Mouse (Mus musculus) heart, postnatal 10 days (tissue): ENCODE results near the gene Ceacam1. TPM values are rescaled to one million over a fixed set of nuclear protein-coding genes. Genes with fewer than 3 reads are reported as not detected.
A peak's percentile ranks its signal among the peaks of the same experiment; 100 is the strongest.
"Not testable (repeated sequence)": the region's sequence is repeated elsewhere in the genome, so short reads cannot be mapped to it uniquely, and the experiment has no call there.

Experiments used
- DNase-seq, 2 experiments: peaks; one replicate each; pipeline ENCODE4 v3.0.0; 2021
- intact Hi-C: fragments of 180-260 bp; cut with DNase I; formaldehyde crosslinking; loops from one replicate; pipeline ENCODE4 v1.15.1; 2025
- total RNA-seq, 2 experiments: library from RNA; stranded (reverse); gene quantifications; 2 replicates each; pipeline ENCODE4 v1.2.3; 2021

Ceacam1 gene
- total RNA-seq, 2 experiments from 2014 or later = 15.0 to 15.6 TPM

DNA sequence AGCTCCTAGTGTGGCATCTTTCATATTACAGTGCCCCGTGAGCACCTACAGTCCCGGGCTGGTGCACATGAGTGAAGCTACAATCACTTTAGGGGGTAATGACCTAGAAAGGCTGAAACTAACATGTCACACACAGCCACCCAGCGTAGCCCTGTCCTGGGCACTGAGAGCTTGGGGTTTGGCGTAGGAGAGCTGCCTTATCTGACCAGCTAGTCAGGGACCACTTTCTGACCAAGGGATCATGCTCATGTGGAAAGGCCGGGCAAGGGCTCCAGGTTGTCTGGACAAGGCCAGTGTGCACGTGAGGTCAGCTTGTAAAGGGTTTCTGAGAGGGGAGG, 36.6 kb downstream of the Ceacam1 start:
- DNase-seq = no peak
- intact Hi-C loops = no loop called here

DNA sequence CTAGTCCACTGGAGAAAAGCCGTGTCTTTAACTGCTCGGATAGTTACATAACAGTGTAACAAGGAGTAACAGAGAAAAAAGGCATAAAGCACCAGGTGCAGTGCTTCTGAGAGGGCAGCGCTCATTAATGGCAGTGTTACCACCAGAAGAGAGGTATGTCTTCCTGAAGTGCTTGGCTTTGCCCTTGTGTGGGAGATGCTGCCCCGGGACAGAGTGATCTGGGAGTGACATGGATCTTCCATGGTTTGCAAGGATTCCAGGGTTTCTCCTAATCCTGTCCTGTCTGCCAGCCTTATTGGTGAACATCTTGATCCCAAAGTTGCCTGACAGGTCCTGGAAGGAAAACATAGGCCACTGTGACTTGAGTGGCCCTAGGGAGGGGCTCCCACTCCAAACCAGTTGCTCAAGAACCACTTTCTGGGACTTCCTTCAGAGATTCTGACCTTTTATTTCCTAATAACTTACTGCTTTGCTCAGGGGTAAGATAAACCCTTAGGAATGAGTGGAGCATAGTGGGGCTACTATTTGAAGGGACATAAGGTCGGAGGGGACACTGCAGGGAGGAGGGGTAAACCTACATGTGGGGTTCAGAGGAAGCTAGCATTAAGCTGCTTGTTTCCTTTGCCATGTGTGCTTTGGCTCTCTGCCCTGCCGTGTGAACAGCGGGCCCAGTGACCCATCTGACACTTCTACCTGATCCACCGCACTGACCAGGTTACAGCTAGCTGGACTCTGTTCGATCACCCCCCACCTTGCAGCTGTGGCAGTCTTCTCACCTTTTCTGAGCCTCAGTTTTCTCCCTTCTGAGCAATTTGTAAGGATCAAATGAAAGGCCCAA, 37.2 kb downstream of the Ceacam1 start:
- no peak for DNase-seq
- intact Hi-C loops = no loop called here

DNA sequence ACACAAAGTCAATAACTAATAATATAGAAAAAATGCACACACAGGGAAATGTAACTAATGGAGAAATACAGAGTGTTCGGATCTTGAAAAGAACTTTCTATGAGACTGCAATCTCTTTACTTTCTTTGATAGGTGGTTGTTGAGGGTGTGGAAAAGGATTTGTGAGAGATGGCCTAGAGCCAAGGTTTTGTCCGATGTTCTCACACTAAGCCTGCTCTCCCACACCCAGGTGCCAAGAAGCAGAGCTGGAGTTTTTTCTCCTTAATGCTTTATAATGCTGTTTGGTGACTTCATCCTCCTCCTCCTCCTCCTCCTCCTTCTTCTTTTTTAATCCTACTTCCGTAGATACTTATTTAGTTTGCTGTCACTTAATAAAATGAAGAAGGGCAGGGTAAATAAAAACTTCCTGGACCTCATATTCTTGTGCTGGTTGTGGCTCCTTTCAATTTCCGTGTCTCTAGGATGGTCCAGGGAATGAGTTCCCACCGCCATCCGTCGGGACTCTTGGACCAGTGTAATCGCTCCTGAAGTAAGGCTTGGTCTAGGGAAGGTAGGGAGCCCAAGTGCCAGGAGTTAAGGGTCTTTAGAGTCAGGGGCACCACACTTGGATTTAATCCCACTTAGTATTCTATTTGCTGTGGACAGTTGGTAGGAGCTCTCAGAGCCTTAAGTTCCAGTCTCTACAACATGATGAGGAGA, 38.1 kb downstream of the Ceacam1 start:
- no peak for DNase-seq
- intact Hi-C loops = no loop called here

DNA sequence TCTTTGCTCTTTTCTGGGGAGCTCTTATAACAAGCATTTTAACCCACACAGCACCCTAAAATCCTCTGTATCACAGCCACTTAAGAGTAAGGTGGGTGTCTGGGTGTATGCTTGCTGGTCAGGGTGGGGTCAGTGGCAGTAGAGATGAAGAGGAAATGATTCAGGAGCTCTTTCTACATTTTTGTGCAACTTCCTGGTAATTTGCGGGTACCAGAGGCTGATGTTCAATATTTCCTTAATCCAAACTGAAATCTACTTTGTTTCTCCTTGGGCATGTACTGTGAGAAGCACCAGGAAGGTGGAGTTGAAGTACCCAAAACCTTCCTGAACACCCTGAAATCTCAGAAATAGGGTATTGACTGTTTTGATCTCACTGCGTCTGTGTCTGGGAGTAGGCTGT, 40.7 kb downstream of the Ceacam1 start:
- no peak for DNase-seq

DNA sequence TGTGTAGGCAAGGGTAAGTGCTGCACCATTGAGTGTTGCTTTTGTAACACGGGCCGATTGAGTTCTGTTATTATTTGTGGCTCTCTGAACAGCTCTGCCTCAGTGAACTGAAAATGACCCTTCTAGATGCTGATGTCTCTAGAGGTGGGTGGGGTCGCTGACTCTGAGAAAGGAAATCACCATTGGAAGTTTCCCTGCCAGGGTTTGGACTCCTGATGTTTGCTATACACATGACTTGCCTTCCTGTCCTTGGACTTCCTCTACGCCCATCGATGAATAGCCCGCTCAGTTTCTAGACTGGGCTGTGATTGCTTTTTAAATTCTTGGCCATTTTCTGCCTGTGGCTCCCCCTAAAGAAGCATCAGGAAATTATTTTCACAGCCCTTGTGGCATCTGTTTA, 41.2 kb downstream of the Ceacam1 start:
- intact Hi-C loops = no loop called here
- DNase-seq = peak; percentile 41 to 49

More for the DNA sequence above, 40.7 kb downstream of the Ceacam1 start:
- intact Hi-C loops = no loop called here

DNA sequence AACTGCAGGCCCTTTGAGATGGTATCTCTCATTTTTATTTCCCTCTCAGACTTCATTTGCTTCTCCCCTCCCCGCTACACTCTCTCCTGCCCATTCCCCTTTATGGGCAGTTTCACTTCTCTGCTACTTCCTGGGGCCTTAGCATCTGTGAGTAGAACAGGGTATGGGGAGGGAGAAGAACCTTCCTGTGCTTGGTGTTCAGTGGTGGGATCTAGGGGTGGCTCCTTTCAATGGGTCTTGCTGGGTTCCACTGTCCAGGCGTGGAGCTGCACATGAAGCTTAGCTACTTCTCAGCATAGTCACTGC, 41.9 kb downstream of the Ceacam1 start:
- DNase-seq = no peak

DNA sequence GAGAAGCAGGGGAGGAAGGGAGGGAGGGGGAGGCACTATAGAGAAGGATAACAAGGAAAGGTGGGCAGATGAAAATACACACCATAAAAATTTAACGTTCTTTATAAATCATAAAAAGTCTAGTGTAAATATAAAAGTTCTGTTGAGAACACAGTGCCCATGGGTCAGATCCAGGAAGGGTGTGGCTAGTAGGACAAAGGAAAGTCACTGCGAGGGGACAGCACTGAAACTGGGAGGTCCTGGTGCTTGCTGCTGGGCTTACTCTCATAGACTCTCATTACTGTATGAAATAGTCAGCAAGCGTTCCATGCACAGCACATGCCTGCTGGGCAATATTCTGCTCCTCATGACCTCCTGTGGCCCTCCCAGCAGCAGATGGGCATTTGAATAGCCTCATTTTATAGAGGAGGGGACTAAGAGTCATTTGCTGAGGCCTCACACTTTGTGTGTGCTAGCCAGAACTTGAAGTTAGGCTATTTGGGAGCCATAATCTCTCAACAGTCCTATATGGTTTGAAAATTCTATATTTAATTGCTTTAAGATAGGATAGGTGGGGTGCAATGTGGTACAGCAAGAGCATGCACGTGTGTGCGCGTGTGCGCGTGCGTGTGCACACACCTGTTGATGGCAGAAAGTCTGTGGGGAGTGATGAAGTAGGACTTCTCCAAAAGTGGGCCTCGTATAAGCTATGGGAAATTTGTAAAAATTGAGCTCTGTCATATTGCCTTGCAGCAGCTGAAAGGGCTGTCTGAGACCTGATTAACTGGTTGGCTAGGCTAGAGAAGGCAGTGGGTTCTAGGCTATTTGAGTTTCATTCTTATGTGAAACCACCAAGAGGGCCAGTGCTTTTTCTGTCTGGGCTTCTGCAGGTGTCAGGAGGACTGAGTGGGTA, 42.5 kb downstream of the Ceacam1 start:
- intact Hi-C loops = no loop called here
- no peak for DNase-seq

More for the DNA sequence above, 41.9 kb downstream of the Ceacam1 start:
- intact Hi-C loops = no loop called here

DNA sequence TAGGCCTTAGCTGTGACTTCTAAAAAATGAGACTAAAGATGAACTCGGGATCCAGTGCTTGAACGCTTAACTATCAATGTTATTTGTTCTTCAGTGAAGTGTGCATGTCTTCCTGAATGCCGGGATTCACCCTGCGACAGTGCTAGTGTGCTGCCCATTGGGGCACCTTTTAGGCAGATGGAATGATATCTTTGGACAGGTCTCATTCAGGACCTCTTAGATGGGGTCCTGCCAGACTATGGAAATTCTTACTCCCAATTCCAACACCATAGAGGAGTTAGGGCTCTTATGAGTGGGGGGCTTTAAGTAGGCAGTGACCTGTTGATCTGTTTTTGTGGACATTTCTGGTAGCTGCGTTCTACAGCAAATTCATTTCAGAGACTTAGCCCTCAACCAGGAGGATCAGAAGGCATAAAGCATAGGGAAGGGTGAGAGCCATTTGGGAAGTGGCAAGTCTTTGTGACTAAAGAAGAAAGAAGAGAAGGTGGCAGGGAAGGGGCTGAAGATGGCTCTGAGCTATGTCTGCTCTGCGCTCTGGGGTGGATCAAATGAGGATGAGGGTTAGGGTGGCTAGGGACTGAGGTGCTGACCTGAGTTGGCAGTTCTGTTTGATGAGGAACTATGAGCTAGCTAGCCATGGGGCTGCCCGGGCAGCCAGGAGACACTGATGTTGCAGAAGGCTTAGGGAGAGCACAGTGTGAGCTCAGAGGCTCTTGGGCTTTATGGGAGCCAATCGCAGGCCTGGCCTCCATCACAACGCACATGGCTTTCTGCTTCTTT, 43.4 kb downstream of the Ceacam1 start:
- no peak for DNase-seq
- intact Hi-C loops = no loop called here

DNA sequence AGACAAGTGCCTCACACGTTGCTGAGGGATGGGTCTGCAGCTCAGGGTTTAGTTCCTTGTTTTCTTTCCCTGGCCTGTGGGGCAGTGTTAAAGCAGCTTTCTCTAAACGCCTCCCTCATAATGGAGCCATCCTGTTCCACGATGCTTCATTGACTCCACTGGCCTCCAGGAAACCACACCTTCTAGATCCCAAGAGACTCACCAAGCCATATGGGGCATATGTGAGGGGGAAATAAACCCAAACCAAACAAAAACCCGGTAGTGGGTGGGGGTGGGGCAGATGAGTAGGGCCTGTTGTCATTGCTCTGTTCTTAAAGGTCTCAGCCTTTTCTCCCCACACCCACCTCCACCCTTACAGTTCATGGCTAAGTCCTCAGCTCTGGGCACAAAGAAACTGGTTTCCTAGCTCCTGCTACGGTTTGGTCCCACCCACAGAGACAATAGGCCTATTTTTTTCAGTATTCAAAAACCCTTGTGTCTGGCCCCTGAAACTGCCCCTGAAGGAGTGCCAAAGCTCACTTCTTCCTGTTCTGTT, 44.3 kb downstream of the Ceacam1 start:
- DNase-seq = peak; percentile 42 to 51
- intact Hi-C loops = no loop called here

DNA sequence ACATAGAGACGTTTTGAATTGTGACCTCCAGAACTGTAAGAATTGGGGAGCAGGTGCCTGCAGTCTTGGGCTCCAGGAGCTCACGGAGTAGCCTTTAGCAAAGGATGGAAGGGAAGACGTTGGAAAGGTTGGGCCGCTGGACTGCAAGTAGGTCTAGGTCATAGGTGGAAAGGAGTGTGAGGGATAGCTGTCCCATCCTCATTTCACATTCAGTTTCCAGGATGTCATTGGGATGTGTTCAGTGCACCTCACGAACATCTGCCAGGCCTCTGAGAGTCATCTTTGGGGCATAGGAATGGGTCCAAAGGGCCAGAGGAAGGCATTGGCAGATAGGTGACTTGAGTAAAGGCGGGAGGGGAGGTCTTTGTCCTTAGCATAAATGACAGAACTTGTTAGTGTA, 45.0 kb downstream of the Ceacam1 start:
- intact Hi-C loops = no loop called here
- no peak for DNase-seq

DNA sequence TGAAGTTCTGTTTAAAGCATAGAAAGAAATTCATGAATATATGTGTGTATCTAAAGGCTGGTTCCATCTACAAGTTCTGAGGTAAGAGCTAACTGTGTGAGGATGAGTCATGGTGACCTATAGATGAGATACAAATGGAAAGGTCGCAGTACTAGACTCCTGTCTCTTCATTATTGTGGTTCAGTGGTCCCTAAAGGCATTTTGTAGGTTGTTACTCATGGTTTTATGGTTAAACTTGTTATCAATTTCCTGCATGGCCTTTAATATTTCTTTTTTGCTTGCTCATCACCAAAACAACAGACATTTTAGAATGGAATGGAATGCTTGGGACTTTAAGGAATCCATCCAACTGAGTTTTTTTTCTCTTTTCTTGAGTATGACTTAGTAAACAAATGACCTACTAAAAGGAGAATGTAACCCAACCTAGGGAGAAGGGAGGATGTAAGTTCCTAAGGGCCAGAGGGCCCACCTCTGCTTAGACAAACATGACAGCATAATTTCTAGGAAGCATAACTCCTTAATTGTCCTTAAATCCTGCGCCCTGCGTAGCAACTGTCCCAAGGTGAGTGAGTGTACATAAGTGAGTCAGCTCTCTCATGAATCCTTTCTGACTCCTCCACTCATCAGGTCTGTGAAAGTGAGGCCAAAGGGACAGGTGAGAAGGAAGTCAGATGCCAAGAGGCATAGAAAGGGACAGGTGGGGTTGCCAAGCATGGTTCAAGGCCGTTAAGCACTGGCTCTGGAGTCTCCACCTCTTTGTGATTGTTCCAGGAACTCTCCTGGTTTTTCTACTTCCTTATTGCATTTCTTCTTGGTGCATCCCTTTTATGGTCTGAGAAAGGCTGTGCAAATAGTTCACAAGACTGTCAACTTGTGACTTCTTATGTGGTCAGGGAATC, 47.3 kb downstream of the Ceacam1 start:
- no peak for DNase-seq
- intact Hi-C loops = loop anchor here (5.0 kb wide), 1 partner anchor 167 kb away; no protein-coding TSS in a partner anchor

DNA sequence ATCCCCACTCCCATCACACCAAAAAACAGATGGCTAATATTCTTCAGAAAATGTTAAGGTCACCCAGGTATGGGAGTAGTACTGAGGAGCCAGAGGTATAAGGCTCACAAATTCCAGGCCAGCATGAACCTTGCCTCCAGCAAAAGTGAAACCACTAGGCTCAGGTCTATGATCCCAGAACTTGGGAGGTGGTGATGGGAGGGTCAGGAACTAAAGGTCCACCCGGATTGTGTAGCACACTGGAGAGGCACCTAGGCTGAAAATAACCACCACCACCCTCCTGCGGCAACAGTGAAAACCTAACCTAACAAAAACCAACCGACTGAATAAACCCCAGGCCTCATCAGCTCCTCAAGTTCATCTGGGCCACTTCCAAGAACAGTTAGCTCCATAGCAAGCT, 49.1 kb downstream of the Ceacam1 start:
- intact Hi-C loops = loop anchor here (5.0 kb wide), 1 partner anchor 169 kb away; no protein-coding TSS in a partner anchor
- no peak for DNase-seq

DNA sequence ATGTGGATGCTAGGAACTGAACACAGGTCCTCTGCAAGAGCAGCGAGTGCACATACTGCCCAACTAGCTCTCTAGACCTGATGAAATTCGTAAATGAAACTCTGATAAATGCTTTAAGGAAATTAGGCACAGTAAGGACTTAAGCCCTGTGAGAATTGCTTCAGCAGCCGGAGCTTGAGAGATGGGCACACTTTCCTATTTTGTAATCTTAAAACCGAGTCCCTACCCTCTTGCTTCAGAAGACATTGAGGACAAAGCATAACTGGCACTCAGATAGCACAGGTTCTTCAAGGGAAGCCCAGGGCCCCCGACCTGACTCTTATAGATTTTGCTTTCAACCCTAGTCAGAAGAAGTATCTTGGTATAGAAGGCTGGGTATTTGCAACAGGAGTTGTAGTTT, 50.3 kb downstream of the Ceacam1 start:
- intact Hi-C loops = loop anchor here (5.0 kb wide), 1 partner anchor 170 kb away; no protein-coding TSS in a partner anchor
- no peak for DNase-seq

DNA sequence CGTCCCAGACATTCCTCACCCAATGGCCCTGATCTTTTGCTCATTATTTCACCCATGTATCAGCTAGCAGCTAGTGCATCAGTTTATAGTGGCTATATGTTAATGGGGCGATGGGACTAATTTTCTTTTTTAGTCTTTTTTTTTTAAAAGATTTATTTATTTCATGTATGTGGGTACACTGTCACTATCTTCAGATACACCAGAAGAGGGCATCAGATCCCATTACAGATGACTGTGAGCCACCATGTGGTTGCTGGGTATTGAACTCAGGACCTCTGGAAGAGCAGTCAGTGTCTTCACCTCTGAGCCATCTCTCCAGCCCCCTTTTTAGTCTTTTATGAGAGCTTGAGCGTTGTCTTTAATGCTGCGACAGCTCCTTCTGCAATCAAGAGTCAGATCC, 51.0 kb downstream of the Ceacam1 start:
- DNase-seq = not testable (repeated sequence)
- intact Hi-C loops = loop anchor here (5.0 kb wide), 1 partner anchor 171 kb away; no protein-coding TSS in a partner anchor

DNA sequence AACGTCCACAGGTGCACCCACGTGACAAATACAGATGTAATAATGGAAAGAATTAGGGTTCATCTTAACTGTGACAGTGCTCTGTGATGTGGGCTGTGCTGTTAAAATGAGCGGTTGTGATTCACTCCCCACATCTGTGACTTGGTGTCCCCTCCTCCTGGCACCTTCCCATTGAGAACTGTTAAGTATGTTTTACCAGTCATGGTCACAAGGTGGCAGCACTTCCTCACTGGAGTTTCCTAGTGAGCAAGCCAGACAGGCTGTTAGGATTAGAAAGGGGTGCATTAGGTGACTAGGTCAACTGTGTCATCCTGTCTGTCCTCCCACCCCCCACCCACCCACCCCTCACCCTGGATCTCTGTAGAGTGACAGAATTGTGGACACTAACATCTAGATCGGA, 53.0 kb downstream of the Ceacam1 start:
- intact Hi-C loops = loop anchor here (1.0 to 2.0 kb wide), 2 partner anchors 55 to 116 kb away; no protein-coding TSS in a partner anchor
- DNase-seq = peak; percentile 85 to 92

DNA sequence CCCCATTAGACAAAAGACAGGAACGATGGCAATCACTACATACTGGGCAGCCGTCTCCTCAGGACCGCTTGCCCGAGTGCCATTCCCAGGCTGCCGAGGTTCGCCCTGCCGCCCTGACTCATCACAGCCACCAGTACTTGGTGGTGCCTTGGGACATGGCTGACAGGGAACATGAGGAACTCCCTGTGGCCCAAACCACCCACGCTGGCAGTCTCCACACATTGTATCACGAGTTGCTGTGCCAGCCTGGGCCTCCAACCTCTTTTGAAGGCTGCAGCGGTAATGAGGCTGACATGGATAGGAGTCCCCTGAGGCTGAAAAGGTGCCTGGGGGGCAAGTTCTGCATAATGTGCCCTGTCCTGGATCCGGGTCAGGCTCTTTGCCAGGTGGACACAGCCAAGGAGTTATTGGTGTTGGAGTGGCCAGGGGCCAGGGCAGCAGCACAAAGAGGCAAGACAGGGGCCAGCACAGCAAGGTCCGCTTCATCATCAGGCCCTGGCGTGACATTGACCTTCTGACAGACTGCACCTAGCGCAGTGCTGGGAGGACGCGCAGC, 55.0 kb downstream of the Ceacam1 start:
- intact Hi-C loops = no loop called here

DNA sequence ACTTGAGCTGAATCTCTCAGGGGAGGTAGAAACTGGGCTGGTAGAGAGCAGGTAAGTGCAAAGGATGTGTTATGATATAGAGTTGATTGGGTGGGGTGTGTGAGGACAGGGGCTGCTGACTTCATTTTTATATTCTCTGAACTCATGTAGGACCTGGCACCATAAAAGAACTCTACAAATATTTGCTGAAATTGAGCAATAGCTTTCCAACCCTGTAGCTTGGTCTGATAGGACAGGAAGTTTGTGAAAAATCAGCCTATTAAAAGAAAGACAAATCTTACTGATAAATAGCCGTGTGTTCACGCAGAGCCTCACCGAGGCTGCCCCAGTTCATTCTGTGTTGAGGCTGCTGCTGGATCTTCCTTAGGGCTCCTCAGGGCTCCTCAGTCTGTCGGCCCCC, 57.5 kb downstream of the Ceacam1 start:
- DNase-seq = no peak
- intact Hi-C loops = no loop called here

More for the DNA sequence above, 55.0 kb downstream of the Ceacam1 start:
- no peak for DNase-seq

DNA sequence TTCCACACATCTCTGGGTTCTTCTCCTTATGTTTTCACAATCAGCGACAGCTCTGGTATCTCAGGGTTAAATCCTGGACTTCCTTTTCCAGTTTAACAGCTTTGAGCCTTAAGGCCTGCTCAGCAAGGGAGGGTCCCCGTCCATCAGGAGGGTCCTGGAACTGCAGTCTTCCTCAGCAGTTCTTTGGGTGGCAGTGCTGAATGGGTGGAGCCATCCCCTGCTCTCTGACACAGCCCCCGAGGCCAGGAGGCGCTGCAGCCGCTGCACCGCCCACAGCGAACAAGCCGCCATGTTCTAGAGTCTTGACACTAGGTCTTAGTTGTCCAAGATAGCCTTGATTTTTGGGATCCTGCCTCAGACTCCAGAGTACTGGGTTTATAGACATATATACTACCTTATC, 57.9 kb downstream of the Ceacam1 start:
- DNase-seq = no peak
- intact Hi-C loops = no loop called here

DNA sequence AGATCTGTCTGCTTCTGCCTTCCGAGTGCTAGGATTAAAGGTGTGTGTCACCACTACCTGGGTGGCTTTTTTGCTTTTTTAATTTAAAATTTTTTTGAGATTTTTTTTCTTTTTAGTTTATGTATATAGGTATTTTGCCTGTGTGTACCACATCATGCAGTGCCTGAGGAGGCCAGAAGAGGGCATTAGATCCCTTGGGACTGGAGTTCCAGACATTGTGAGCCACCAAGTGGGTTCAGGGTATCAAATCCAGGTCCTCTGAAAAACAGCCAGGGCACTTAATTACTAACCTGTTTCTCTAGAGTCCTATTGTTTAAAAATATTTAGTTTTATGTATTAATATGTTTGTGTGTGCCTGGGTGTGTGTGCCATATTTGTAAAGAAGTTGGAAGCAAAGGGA, 59.8 kb downstream of the Ceacam1 start:
- intact Hi-C loops = no loop called here
- DNase-seq = no peak
